Mouse (Mus musculus): ENCODE data around the gene Lhx6. TPM values are rescaled to one million over a fixed set of nuclear protein-coding genes. Genes with fewer than 3 reads are reported as not detected.
"Not testable (repeated sequence)": the region's sequence is repeated elsewhere in the genome, so short reads cannot be mapped to it uniquely, and the experiment has no call there.

The Lhx6 gene
- polyA plus RNA-seq (2015; fragmentation: Nextera tagmentation; extraction: Ambion mirVana) = 1.7 and 2.0 TPM in 2 replicates

DNA sequence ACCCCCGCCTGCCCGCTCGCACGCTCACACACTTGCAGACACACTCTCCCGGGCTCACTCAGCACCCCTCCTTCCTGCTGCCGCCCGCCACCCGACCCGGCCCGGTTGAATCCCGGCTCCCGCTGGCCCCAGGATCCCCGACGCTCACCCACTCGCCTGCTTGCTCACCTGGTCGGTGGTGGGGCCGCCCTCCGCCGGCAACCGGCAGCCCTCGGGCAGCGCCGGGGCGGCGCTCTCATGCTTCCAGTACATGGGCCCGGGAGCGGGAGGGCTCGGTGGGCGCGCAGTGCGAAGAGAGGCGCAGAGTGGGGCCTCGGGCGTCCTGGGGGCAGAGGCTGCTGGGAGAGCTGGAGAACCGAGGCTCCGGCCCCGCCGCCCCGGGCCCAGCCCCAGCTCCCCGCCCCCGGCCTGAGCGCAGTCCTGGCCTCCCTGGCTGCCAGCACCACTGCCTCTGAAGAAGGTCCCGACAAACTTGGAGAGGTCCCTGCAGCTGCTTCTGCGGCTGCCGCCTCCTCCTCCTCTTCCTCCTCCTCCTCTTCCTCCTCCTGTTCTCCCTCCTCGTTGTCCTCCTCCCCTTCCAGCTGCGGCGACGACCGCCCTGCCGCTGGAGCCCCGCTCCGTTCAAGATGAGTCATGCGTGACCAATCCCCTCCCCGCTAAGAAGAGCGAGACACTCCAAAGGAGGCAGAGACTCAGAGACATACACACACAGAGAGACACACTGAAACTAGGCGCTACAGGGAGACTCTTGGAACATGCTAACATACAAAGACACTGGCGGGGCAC, at the start of gene Lhx6:
Gene Lhx6, minus strand, starts transcription at position 453 of the 786 bp plus-strand sequence.
- Histone ChIP-seq H3K4me2 (replicated peaks; ENCODE audit: low read depth, low read length) (peak within 1 kb of the TSS; percentile 86), H3K4me1 (ENCODE audit: insufficient read depth, low read depth, low read length) (peaks cover 16% of the 10 kb centered on the region; the same call in 1 of the 2 replicates), H3K9me3 (ENCODE audit: low read length) (no peaks in the 10 kb centered on the region), H3K27me3 (replicated peaks; ENCODE audit: insufficient read depth, low read length) (peaks cover 56% of the 10 kb centered on the region), H3K27ac (ENCODE audit: low read length) (no peak within 1 kb of the TSS), H3K36me3 (ENCODE audit: insufficient read depth, low read length) (no peaks in the 10 kb centered on the region), H3K9ac (replicated peaks; ENCODE audit: low read depth) (no peak within 1 kb of the TSS; the same call in 1 of the 2 replicates), H3K4me3 (ENCODE audit: low read depth, low read length) (peak within 1 kb of the TSS; percentile 47)
- no peak for TF ChIP-seq EP300 (IDR thresholded peaks at IDR 0.05)
- no peak for TF ChIP-seq CTCF (IDR thresholded peaks at IDR 0.05)
- peak; percentile 52 for DNase-seq (ENCODE audit: low spot score)
- under 1% methylated on average over 52 of the region's 58 CpGs for WGBS
- ATAC-seq = peak; percentile 57

- H3K9ac ChIP-seq (replicated peaks; ENCODE audit: low read depth); DNase-seq (ENCODE audit: low spot score); H3K4me1 ChIP-seq (ENCODE audit: insufficient read depth, low read depth, low read length); H3K27ac ChIP-seq (ENCODE audit: low read length); H3K27me3 ChIP-seq (replicated peaks; ENCODE audit: insufficient read depth, low read length); H3K36me3 ChIP-seq (ENCODE audit: insufficient read depth, low read length); H3K9me3 ChIP-seq (ENCODE audit: low read length); ATAC-seq; H3K4me3 ChIP-seq (ENCODE audit: low read depth, low read length); H3K4me2 ChIP-seq (replicated peaks; ENCODE audit: low read depth, low read length): not testable (repeated sequence)
- 99% methylated on average over 3 of the region's 4 CpGs for WGBS
Observed at GRCm38 (mm10) chr2:36152401-36152800, 47.2 kb upstream of the Lhx6 start.

DNA sequence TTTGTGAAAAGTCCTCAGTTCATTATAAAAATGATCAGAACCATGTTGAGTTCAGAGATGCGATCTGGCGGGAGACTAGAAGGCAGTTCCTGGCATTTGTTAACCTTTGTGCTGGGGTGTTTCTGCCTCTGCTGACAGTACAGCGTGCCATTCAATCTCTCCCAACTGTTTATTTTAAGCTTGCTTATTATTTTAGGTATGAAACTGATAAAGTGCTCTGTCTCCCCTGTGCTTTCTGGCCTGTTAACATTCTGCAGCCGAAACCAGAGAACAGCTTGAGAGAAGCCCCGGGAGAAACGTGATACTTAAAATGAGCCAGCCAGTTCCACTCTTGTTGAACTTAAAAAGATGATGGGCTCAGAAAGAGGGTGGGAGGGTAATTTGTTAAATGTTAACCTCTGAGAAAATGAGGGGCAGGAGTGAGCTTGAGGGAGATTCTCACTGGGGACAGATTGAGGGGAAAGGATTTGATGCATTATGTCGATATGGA, 43.7 kb upstream of the Lhx6 start:
- TF ChIP-seq EP300 (IDR thresholded peaks at IDR 0.05) (no peak), CTCF (IDR thresholded peaks at IDR 0.05) (no peak)
- WGBS = 64% methylated on average over 7 of the region's 7 CpGs
- Histone ChIP-seq H3K4me2 (replicated peaks; ENCODE audit: low read depth, low read length) (no peak overlapping the region), H3K4me1 (ENCODE audit: insufficient read depth, low read depth, low read length) (no peaks in the 10 kb centered on the region), H3K9me3 (ENCODE audit: low read length) (no peaks in the 10 kb centered on the region), H3K27me3 (replicated peaks; ENCODE audit: insufficient read depth, low read length) (no peaks in the 10 kb centered on the region), H3K9ac (replicated peaks; ENCODE audit: low read depth) (no peak overlapping the region), H3K27ac (ENCODE audit: low read length) (no peak overlapping the region), H3K4me3 (ENCODE audit: low read depth, low read length) (no peak overlapping the region), H3K36me3 (ENCODE audit: insufficient read depth, low read length) (peaks cover 2% of the 10 kb centered on the region; the same call in 1 of the 2 replicates)
- DNase-seq (ENCODE audit: low spot score) (no peak), ATAC-seq (no peak)

DNA sequence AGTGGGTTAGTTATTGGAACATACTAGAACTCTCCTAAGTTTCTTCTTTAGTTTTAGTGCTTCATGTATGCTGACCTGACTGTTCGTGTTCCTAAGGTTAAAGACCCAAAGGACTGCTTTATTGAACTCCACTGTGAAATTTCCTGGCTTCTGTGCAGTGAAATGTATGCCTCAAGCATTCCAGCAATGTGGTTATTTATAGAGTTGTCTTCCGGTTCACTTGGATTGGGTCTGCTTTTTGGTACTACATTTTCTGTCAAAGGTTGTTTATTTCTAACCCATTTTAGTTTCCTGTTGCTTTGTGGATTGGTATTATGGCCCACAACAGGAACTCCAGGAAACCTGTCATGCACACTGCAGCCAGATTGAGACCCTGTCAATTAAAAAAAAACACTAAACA, 33.9 kb upstream of the Lhx6 start:
- Histone ChIP-seq H3K9ac (replicated peaks; ENCODE audit: low read depth) (no peak overlapping the region), H3K36me3 (ENCODE audit: insufficient read depth, low read length) (no peaks in the 10 kb centered on the region; the same call in 1 of the 2 replicates), H3K27ac (ENCODE audit: low read length) (no peak overlapping the region), H3K4me3 (ENCODE audit: low read depth, low read length) (no peak overlapping the region), H3K4me2 (replicated peaks; ENCODE audit: low read depth, low read length) (no peak overlapping the region), H3K27me3 (replicated peaks; ENCODE audit: insufficient read depth, low read length) (no peaks in the 10 kb centered on the region), H3K9me3 (ENCODE audit: low read length) (no peaks in the 10 kb centered on the region), H3K4me1 (ENCODE audit: insufficient read depth, low read depth, low read length) (peaks cover 8% of the 10 kb centered on the region; the same call in 1 of the 2 replicates)
- TF ChIP-seq EP300 (IDR thresholded peaks at IDR 0.05) = peak; percentile 37
- no peak for TF ChIP-seq CTCF (IDR thresholded peaks at IDR 0.05)
- DNase-seq (ENCODE audit: low spot score) (peak; percentile 41), ATAC-seq (no peak)
- WGBS = 40% methylated on average over 2 of the region's 2 CpGs

DNA sequence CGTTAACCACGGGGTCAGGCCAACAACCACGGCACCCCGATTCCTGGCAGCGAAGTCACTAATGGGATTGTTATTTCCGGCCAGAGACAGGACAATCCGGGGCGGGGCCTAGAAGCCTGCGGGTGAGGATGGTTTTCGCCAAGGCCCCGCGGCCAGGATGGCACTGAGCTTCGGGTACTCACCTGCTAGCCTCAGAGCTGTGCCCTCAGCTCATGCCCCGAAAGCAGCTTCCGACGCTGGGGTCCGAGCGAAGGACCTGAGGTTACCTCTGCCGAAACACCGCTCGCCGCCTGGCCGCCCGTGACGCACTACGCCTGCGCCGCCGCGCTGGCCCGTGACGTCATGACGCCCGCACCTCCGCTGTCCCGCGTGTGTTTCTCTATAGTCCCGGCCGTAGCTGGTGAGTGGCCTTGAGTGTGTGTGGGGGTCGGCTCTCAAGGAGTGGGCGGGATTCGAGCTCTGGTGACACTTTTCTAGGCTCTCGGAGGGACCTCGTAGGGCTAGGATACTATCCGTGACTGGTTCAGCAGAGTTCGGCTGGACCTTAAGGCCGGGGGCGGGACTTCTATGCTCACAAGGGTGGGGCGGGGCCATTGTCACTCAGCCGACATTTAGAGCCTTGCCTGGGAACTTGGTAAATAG, 31.2 kb upstream of the Lhx6 start, which contains the start of the genes Mrrf and Rbm18:
Gene Mrrf, plus strand, starts transcription at position 90 of the 642 bp plus-strand sequence.
Gene Rbm18, minus strand, starts transcription at position 474 of the 642 bp plus-strand sequence.
- WGBS = under 1% methylated on average over 49 of the region's 50 CpGs
- no peaks in the 10 kb centered on the region for H3K9me3 ChIP-seq (ENCODE audit: low read length)
- TF ChIP-seq CTCF (IDR thresholded peaks at IDR 0.05) (no peak), EP300 (IDR thresholded peaks at IDR 0.05) (no peak; the same call in none of the 2 replicates)
- H3K27me3 ChIP-seq (replicated peaks; ENCODE audit: insufficient read depth, low read length) = no peaks in the 10 kb centered on the region
- peak within 1 kb of the TSS; percentile 80 for H3K9ac ChIP-seq (replicated peaks; ENCODE audit: low read depth)
- H3K4me1 ChIP-seq (ENCODE audit: insufficient read depth, low read depth, low read length) = peaks cover 8% of the 10 kb centered on the region; the same call in 1 of the 2 replicates
- H3K4me2 ChIP-seq (replicated peaks; ENCODE audit: low read depth, low read length) = peak within 1 kb of the TSS; percentile 61
- peaks cover 12% of the 10 kb centered on the region for H3K36me3 ChIP-seq (ENCODE audit: insufficient read depth, low read length)
- ATAC-seq (peak; percentile 96), DNase-seq (ENCODE audit: low spot score) (peak; percentile 97)
- H3K27ac ChIP-seq (ENCODE audit: low read length) = peak within 1 kb of the TSS; percentile 98
- H3K4me3 ChIP-seq (ENCODE audit: low read depth, low read length) = peak within 1 kb of the TSS; percentile 74

- WGBS = 0% methylated on average over 4 of the region's 4 CpGs
- peak overlapping the region; percentile 80 for H3K9ac ChIP-seq (replicated peaks; ENCODE audit: low read depth)
- no peak for ATAC-seq
Observed at GRCm38 (mm10) chr2:36135887-36136286, 30.7 kb upstream of the Lhx6 start.

More at GRCm38 (mm10) chr2:36135887-36136286, 30.7 kb upstream of the Lhx6 start:
- peak overlapping the region; percentile 98 for H3K27ac ChIP-seq (ENCODE audit: low read length)
- peak overlapping the region; percentile 74 for H3K4me3 ChIP-seq (ENCODE audit: low read depth, low read length)
- H3K4me2 ChIP-seq (replicated peaks; ENCODE audit: low read depth, low read length) = peak overlapping the region; percentile 61
- DNase-seq (ENCODE audit: low spot score) = peak; percentile 18
- peaks cover 8% of the 10 kb centered on the region; the same call in 1 of the 2 replicates for H3K4me1 ChIP-seq (ENCODE audit: insufficient read depth, low read depth, low read length)
- no peaks in the 10 kb centered on the region for H3K27me3 ChIP-seq (replicated peaks; ENCODE audit: insufficient read depth, low read length)
- H3K9me3 ChIP-seq (ENCODE audit: low read length) = no peaks in the 10 kb centered on the region
- peaks cover 12% of the 10 kb centered on the region for H3K36me3 ChIP-seq (ENCODE audit: insufficient read depth, low read length)
- TF ChIP-seq EP300 (IDR thresholded peaks at IDR 0.05) = no peak
- no peak for TF ChIP-seq CTCF (IDR thresholded peaks at IDR 0.05)

All from lung, postnatal 0 days (tissue).